Mouse (Mus musculus) neural tube, embryonic 12.5 days (tissue): Measurements from ENCODE around the gene Npas3. TPM values are rescaled to one million over a fixed set of nuclear protein-coding genes. Genes with fewer than 3 reads are reported as not detected.

ENCODE experiments used
- ATAC-seq: fragments of 200-750 bp; cut with Nextera tagmentation; 2 replicates; pipeline ENCODE4 v1.8.0; 2017; ENCODE audit warnings: low read depth, mild to moderate bottlenecking, moderate TSS enrichment, moderate library complexity; ENCODE audit not compliant: low FRiP score
- H3K27ac ChIP-seq: fragments of 300-500 bp; sonication (generic); 2 replicates; pipeline ENCODE4 v1.5.1; 2016
- H3K27me3 ChIP-seq: fragments of 300-500 bp; sonication (generic); replicated peaks from 2 replicates; pipeline ENCODE4 v1.6.1; 2016; ENCODE audit warnings: mild to moderate bottlenecking
- H3K36me3 ChIP-seq: fragments of 300-500 bp; sonication (generic); 2 replicates; pipeline ENCODE4 v1.6.1; 2016; ENCODE audit warnings: mild to moderate bottlenecking
- H3K4me1 ChIP-seq: fragments of 300-500 bp; sonication (generic); 2 replicates; pipeline ENCODE4 v1.6.1; 2016
- H3K4me2 ChIP-seq: fragments of 300-500 bp; sonication (generic); replicated peaks from 2 replicates; pipeline ENCODE4 v1.6.1; 2016; ENCODE audit warnings: mild to moderate bottlenecking
- H3K4me3 ChIP-seq: fragments of 300-500 bp; sonication (generic); 2 replicates; pipeline ENCODE4 v1.5.1; 2016
- H3K9ac ChIP-seq: fragments of 300-500 bp; sonication (generic); 2 replicates; pipeline ENCODE4 v1.6.1; 2016; ENCODE audit warnings: mild to moderate bottlenecking
- H3K9me3 ChIP-seq: fragments of 300-500 bp; sonication (generic); 2 replicates; pipeline ENCODE4 v1.6.1; 2016; ENCODE audit warnings: mild to moderate bottlenecking
- WGBS: fragments of 180-500 bp; shearing (Covaris S2); methylation state at CpG from one replicate; pipeline ENCODE4 v1.1.7; 2016; 5-methylcytosine and 5-hydroxymethylcytosine counted together
- polyA plus RNA-seq: library from polyadenylated mRNA; unstranded; fragments of >200 nt; fragmentation: Nextera tagmentation; extraction: Ambion mirVana; gene quantifications from 2 replicates; pipeline ENCODE4 v1.2.1, GENCODE M21; 2016

Gene Npas3
- polyA plus RNA-seq, 1 experiment from 2014 or later: 21.4 TPM

DNA sequence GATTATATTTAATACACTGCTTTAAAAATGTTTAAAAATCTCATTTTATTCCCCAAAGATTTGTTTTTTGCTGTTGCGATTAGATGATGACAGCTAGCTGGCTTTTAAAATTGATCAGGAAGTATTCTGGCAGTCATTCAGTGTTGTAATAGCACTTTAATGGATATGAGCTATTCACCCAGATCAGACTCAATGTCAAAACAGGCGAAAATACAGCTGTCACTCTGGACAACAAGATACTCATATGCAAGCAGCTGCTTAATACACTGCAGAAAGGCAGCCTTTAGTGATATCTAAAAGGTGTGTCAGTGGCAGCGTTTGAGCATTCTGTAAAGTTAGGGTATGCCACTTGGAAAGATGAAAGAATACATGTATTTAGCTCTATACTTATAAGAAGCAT lies 83.3 kb downstream of the Npas3 start:
- Histone ChIP-seq H3K36me3 (no peaks in the 10 kb centered on the region), H3K27ac (no peak overlapping the region), H3K9ac (no peak overlapping the region), H3K4me3 (no peak overlapping the region), H3K4me2 (no peak overlapping the region), H3K27me3 (no peaks in the 10 kb centered on the region), H3K9me3 (no peaks in the 10 kb centered on the region), H3K4me1 (peaks cover 34% of the 10 kb centered on the region)
- no peak for ATAC-seq
- WGBS: 63% methylated on average over 3 of the region's 3 CpGs

DNA sequence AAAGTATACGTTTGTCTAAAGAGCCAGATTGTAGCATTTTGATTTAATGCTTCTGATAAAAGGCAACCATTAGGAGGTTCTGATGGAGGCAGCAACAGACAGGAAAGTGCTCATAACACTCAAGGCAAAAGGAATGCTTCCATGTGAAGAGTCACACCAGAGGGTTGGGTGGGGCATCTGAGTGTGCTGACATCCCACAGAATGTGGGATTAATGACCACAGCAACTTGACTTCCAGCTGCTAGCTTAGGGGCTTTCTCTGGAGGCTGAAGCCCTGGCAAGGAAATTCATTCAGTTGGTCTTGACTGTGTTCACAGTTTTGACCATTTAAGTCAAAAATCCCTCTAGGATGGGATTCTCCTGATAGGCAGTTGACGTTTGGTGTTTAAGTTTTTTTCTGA lies 84.8 kb downstream of the Npas3 start:
- Histone ChIP-seq H3K4me3 (no peak overlapping the region), H3K4me2 (no peak overlapping the region), H3K4me1 (peaks cover 34% of the 10 kb centered on the region), H3K27me3 (no peaks in the 10 kb centered on the region), H3K9me3 (no peaks in the 10 kb centered on the region), H3K36me3 (no peaks in the 10 kb centered on the region), H3K9ac (no peak overlapping the region), H3K27ac (no peak overlapping the region)
- ATAC-seq: no peak
- 80% methylated on average over 2 of the region's 2 CpGs for WGBS

- H3K4me2 ChIP-seq: 0 out of 2 replicates have a peak overlapping the region, but pooled peaks have one; percentile 18
- WGBS: 20% methylated on average over 14 of the region's 14 CpGs
- no peak overlapping the region for H3K27ac ChIP-seq
Observed at GRCm38 (mm10) chr12:53338349-53338948, 90.0 kb downstream of the Npas3 start.

DNA sequence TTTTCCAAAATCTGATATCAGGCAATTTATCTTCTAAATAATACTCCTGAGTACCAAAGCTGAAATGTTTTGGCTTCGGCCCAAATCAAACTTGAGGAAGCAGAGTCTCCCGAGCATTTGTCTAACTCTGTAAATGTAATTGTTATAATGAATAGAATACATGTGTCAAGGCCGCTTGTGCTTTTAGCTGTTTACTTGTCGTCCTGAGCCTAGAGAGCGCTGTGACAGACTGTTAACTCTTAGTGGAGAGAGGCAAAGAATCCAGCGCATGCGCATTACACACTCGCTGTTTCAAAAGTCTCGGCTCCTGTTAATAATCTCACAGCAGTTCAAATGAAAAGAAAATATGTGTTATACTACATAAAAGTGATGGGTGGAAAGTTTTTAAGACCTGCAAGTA lies 94.3 kb downstream of the Npas3 start:
- ATAC-seq: no peak
- Histone ChIP-seq H3K9me3 (no peaks in the 10 kb centered on the region), H3K4me1 (peaks cover 9% of the 10 kb centered on the region; the same call in 1 of the 2 replicates), H3K36me3 (no peaks in the 10 kb centered on the region), H3K27me3 (no peaks in the 10 kb centered on the region), H3K27ac (no peak overlapping the region), H3K9ac (no peak overlapping the region), H3K4me3 (no peak overlapping the region), H3K4me2 (no peak overlapping the region)
- WGBS: 72% methylated on average over 9 of the region's 9 CpGs

More at GRCm38 (mm10) chr12:53338349-53338948, 90.0 kb downstream of the Npas3 start:
- no peak for ATAC-seq
- Histone ChIP-seq H3K4me3 (no peak overlapping the region), H3K36me3 (no peaks in the 10 kb centered on the region), H3K4me1 (peaks cover 13% of the 10 kb centered on the region; the same call in 1 of the 2 replicates), H3K9me3 (no peaks in the 10 kb centered on the region), H3K9ac (no peak overlapping the region), H3K27me3 (no peaks in the 10 kb centered on the region)

- H3K27ac ChIP-seq: no peak overlapping the region
- H3K4me2 ChIP-seq: no peak overlapping the region
- no peaks in the 10 kb centered on the region for H3K9me3 ChIP-seq
- ATAC-seq: no peak
- H3K4me1 ChIP-seq: peaks cover 6% of the 10 kb centered on the region; the same call in 1 of the 2 replicates
- no peaks in the 10 kb centered on the region for H3K36me3 ChIP-seq
- WGBS: 67% methylated on average over 7 of the region's 7 CpGs
- H3K27me3 ChIP-seq: no peaks in the 10 kb centered on the region
- no peak overlapping the region for H3K9ac ChIP-seq
- H3K4me3 ChIP-seq: no peak overlapping the region
Observed at GRCm38 (mm10) chr12:53351860-53352259, 103.4 kb downstream of the Npas3 start.

DNA sequence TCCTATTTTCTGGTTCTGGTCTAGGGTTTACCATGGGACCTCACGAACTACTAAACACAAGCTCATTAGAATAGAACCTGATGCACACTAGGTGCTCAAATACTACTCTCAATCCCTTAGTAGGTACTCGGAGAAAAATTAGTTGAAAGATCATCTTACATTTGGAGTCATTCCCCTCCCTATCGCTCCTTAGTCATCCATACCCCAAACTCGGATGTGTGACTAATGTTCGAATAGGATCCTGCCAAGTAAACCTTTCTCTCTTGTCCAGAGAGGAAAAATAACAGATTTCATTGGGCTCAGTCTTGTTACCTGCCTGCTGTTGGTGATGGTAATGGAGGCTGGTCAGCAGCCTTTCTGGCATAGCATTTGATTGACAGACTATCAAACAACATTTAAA lies 117.3 kb downstream of the Npas3 start:
- H3K27ac ChIP-seq: no peak overlapping the region
- 87% methylated on average over 5 of the region's 5 CpGs for WGBS
- no peak overlapping the region for H3K4me3 ChIP-seq
- no peaks in the 10 kb centered on the region for H3K36me3 ChIP-seq
- no peaks in the 10 kb centered on the region for H3K9me3 ChIP-seq
- H3K4me1 ChIP-seq: peaks cover 4% of the 10 kb centered on the region; the same call in 1 of the 2 replicates
- ATAC-seq: no peak
- no peaks in the 10 kb centered on the region for H3K27me3 ChIP-seq
- no peak overlapping the region for H3K9ac ChIP-seq
- no peak overlapping the region for H3K4me2 ChIP-seq

- ATAC-seq: no peak
- no peaks in the 10 kb centered on the region for H3K36me3 ChIP-seq
- H3K4me3 ChIP-seq: no peak overlapping the region
- H3K27me3 ChIP-seq: no peaks in the 10 kb centered on the region
- H3K9me3 ChIP-seq: no peaks in the 10 kb centered on the region
- WGBS: 82% methylated on average over 8 of the region's 8 CpGs
- H3K4me2 ChIP-seq: no peak overlapping the region
- peaks cover 6% of the 10 kb centered on the region; the same call in 1 of the 2 replicates for H3K4me1 ChIP-seq
- H3K27ac ChIP-seq: no peak overlapping the region
- H3K9ac ChIP-seq: no peak overlapping the region
Observed at GRCm38 (mm10) chr12:53384851-53385250, 136.4 kb downstream of the Npas3 start.

GRCm38 (mm10) chr12:53405856-53406255 lies 157.4 kb downstream of the Npas3 start:
- Histone ChIP-seq H3K9ac (no peak overlapping the region), H3K9me3 (no peaks in the 10 kb centered on the region), H3K4me2 (no peak overlapping the region), H3K27me3 (no peaks in the 10 kb centered on the region), H3K4me1 (peaks cover 25% of the 10 kb centered on the region), H3K36me3 (no peaks in the 10 kb centered on the region), H3K4me3 (no peak overlapping the region), H3K27ac (no peak overlapping the region)
- no peak for ATAC-seq
- WGBS: 39% methylated on average over 4 of the region's 4 CpGs

DNA sequence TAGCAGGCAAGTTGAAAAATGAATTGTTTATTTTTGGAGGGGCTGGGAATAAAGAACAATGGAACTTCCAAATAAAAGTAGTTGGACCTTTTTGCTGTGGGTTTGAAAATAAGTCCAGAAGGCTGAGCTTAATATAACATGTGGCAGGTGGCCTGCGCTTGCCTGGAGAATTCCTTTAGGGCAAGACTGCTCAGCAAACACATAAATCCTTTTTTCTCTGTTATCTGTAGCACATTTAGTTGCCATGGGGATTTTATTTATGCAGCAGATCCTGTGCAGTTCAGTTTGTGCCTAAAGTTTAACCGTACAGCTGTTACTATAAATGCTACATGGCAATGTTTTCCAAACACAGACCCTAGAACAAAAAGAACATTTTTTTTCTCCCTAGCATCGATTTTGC lies 159.3 kb downstream of the Npas3 start:
- peaks cover 25% of the 10 kb centered on the region for H3K4me1 ChIP-seq
- no peaks in the 10 kb centered on the region for H3K27me3 ChIP-seq
- H3K9ac ChIP-seq: no peak overlapping the region
- H3K4me2 ChIP-seq: no peak overlapping the region; the same call in 1 of the 2 replicates
- H3K9me3 ChIP-seq: no peaks in the 10 kb centered on the region
- H3K4me3 ChIP-seq: no peak overlapping the region
- WGBS: 19% methylated on average over 3 of the region's 3 CpGs
- H3K27ac ChIP-seq: no peak overlapping the region
- peak; percentile 84 for ATAC-seq
- H3K36me3 ChIP-seq: no peaks in the 10 kb centered on the region

GRCm38 (mm10) chr12:53409711-53410110 lies 161.2 kb downstream of the Npas3 start:
- WGBS: 94% methylated on average over 4 of the region's 4 CpGs

DNA sequence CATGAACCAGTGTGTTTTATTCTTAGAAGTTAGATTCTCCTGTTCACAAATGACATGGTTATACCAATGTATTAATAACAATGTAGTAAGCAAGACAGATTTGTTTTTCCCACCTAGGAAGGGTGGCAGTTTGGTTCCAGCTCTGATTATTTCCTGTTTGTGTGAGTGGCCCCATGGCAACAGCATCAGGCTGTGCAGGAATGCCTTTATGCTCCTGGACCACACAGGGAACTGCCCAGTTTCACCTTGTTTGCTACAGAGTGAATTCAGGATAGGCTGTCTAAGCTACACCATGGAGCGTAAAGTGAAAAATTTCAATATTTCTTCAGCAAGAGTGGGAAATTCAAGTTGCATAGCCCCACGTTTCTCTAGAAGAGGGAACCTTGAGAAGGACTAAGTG lies 162.2 kb downstream of the Npas3 start:
- H3K9me3 ChIP-seq: no peaks in the 10 kb centered on the region
- H3K36me3 ChIP-seq: no peaks in the 10 kb centered on the region
- H3K27ac ChIP-seq: no peak overlapping the region
- H3K9ac ChIP-seq: no peak overlapping the region
- no peaks in the 10 kb centered on the region for H3K27me3 ChIP-seq
- 54% methylated on average over 2 of the region's 2 CpGs for WGBS
- H3K4me2 ChIP-seq: no peak overlapping the region
- no peak overlapping the region for H3K4me3 ChIP-seq
- no peak for ATAC-seq
- H3K4me1 ChIP-seq: peaks cover 21% of the 10 kb centered on the region

More at GRCm38 (mm10) chr12:53409711-53410110, 161.2 kb downstream of the Npas3 start:
- Histone ChIP-seq H3K27me3 (no peaks in the 10 kb centered on the region), H3K36me3 (no peaks in the 10 kb centered on the region), H3K4me3 (no peak overlapping the region), H3K9ac (no peak overlapping the region), H3K4me2 (no peak overlapping the region), H3K9me3 (no peaks in the 10 kb centered on the region), H3K4me1 (peaks cover 25% of the 10 kb centered on the region), H3K27ac (no peak overlapping the region)
- no peak for ATAC-seq

DNA sequence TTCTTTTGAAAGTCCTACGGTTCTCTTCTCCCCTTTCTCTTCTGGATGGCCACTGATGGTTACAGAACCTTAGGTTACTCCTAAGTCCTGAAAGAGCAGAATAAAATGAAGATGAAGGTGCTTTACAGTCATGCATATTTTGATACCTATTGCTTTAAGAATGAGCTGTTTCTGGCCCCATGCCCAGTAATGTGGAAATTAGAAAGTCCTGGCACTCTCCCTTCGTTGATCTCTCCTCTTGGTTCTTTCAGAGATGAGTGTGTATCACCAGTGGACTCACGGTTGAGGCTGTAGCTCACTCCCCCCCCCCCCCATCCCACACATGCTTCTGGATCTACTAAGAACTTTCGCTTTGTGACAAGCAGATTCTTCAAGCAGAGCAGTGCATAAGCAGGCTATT lies 167.6 kb downstream of the Npas3 start:
- Histone ChIP-seq H3K36me3 (no peaks in the 10 kb centered on the region), H3K4me1 (peaks cover 4% of the 10 kb centered on the region; the same call in 1 of the 2 replicates), H3K4me2 (no peak overlapping the region), H3K27ac (no peak overlapping the region), H3K9ac (no peak overlapping the region), H3K9me3 (no peaks in the 10 kb centered on the region), H3K27me3 (no peaks in the 10 kb centered on the region), H3K4me3 (no peak overlapping the region)
- 86% methylated on average over 4 of the region's 4 CpGs for WGBS
- no peak for ATAC-seq

GRCm38 (mm10) chr12:53421701-53422100 lies 173.2 kb downstream of the Npas3 start:
- no peak overlapping the region for H3K4me2 ChIP-seq
- no peaks in the 10 kb centered on the region for H3K36me3 ChIP-seq
- ATAC-seq: no peak
- H3K27me3 ChIP-seq: no peaks in the 10 kb centered on the region
- H3K9me3 ChIP-seq: no peaks in the 10 kb centered on the region
- H3K9ac ChIP-seq: no peak overlapping the region
- H3K27ac ChIP-seq: no peak overlapping the region
- WGBS: 83% methylated on average over 4 of the region's 4 CpGs
- no peak overlapping the region for H3K4me3 ChIP-seq
- H3K4me1 ChIP-seq: peaks cover 10% of the 10 kb centered on the region; the same call in 1 of the 2 replicates
